Mouse (Mus musculus) thymus, adult 2 months (tissue): ENCODE measurements at regions not wholly inside any gene's neighbourhood (a gene's known extent, or its start where the extent isn't known, plus 50 kb on each side); places are given as distances from the start of the nearest gene placed in this dataset.

ENCODE experiments used
- CTCF ChIP-seq: fragments of 200-500 bp; IDR thresholded peaks from 2 replicates; pipeline ENCODE4 v1.5.1; 2012; ENCODE audit warnings: mild to moderate bottlenecking, control low read depth, low read length, moderate library complexity, borderline replicate concordance; ENCODE audit not compliant: control insufficient read depth, poor library complexity, insufficient read depth; ENCODE audit errors: extremely low read depth
- POLR2A ChIP-seq: fragments of 200-500 bp; IDR thresholded peaks from 2 replicates; pipeline ENCODE4 v1.6.1; 2012; ENCODE audit warnings: mild to moderate bottlenecking, low read length, control low read depth, moderate library complexity; ENCODE audit not compliant: control insufficient read depth, poor library complexity, insufficient read depth; ENCODE audit errors: extremely low read depth

DNA sequence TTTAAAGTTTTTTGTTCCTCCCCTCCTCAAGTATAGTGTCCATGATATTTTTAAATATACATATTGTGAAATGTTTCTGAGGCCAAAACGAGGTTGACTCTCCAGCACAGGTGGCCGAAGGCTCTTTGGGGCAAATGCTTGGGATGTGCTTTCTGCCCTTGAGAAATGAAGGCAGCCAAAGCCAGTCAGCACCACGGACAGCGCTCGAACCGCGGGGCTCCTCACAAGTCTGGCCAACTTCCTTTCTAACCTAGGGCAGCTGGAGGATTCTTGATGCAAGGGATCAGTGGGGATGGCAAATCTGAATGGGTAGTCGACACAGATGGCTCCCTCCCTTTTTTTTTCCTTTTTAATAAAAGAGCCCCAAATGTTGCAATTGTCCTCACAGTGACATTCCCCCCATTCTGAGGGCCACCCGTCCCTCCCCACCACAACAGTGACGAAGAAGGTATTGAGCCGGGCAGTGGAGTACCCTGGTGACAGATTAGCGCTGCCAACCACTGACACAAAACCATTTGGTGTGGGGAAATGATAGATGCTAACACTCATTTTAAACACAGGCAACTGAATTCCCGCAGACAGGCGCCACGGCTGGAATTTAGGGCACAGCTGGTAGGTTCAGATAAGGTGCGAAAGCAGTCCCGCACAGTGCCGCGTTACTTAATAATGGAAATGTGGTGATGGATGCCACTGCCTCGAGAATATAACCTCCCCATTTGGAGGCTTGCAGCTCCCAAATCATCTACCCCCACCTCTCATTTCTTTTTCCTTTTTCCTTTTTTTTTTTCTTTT is 73.4 kb upstream of the Ctnnbl1 start:
- TF ChIP-seq CTCF, result no peak
- TF ChIP-seq POLR2A, result no peak
